Mouse (Mus musculus) liver, adult 2 months (tissue): ENCODE measurements around the gene Cdt1. TPM values are rescaled to one million over a fixed set of nuclear protein-coding genes. Genes with fewer than 3 reads are reported as not detected.

ENCODE experiments used
- DNase-seq: peaks from one replicate; pipeline ENCODE4 v3.0.0-alpha.2; 2011; ENCODE audit warnings: low read depth, low spot score; ENCODE audit errors: extremely low read depth
- H3K27ac ChIP-seq: fragments of 200-500 bp; replicated peaks from 2 replicates; pipeline ENCODE4 v1.5.1; 2012; ENCODE audit warnings: low read depth, mild to moderate bottlenecking, control low read depth, inconsistent platforms, low read length; ENCODE audit not compliant: insufficient read depth
- H3K27me3 ChIP-seq: fragments of 200-500 bp; 2 replicates; pipeline ENCODE4 v1.6.1; 2012; ENCODE audit warnings: mild to moderate bottlenecking, moderate library complexity, low read length, inconsistent platforms; ENCODE audit not compliant: control insufficient read depth, insufficient read depth
- H3K36me3 ChIP-seq: fragments of 200-500 bp; 2 replicates; pipeline ENCODE4 v1.6.1; 2012; ENCODE audit warnings: low read length, inconsistent platforms; ENCODE audit not compliant: control insufficient read depth, insufficient read depth
- H3K4me1 ChIP-seq: fragments of 200-500 bp; 2 replicates; pipeline ENCODE4 v1.6.1; 2011; ENCODE audit warnings: low read length; ENCODE audit not compliant: control insufficient read depth, insufficient read depth
- H3K4me3 ChIP-seq: fragments of 200-500 bp; 2 replicates; pipeline ENCODE4 v1.5.1; 2011; ENCODE audit warnings: low read depth, mild to moderate bottlenecking, control low read depth, low read length, moderate library complexity; ENCODE audit not compliant: insufficient read depth
- H3K79me2 ChIP-seq: fragments of 200-500 bp; 2 replicates; pipeline ENCODE4 v1.6.1; 2012; ENCODE audit warnings: inconsistent platforms, mild to moderate bottlenecking, low read length, moderate library complexity; ENCODE audit not compliant: control insufficient read depth, insufficient read depth
- H3K9ac ChIP-seq: fragments of 200-500 bp; 2 replicates; pipeline ENCODE4 v1.6.1; 2012; ENCODE audit warnings: low read depth, mild to moderate bottlenecking, control low read depth, inconsistent platforms, low read length
- CTCF ChIP-seq: fragments of 200-500 bp; IDR thresholded peaks from 2 replicates; pipeline ENCODE4 v1.5.1; 2011; ENCODE audit warnings: low read depth, low read length, control low read depth
- POLR2A ChIP-seq: fragments of 200-500 bp; IDR thresholded peaks from 2 replicates; pipeline ENCODE4 v1.6.1; 2011; ENCODE audit warnings: low read length, control low read depth; ENCODE audit not compliant: insufficient read depth; ENCODE audit errors: extremely low read depth
- WGBS: fragments of 180-500 bp; shearing (Covaris S2); methylation state at CpG from one replicate; pipeline ENCODE4 v1.1.7; 2018; 5-methylcytosine and 5-hydroxymethylcytosine counted together
- polyA plus RNA-seq: library from polyadenylated mRNA; depleted of rRNA; stranded (reverse); fragments of >200 nt; gene quantifications from 2 replicates; pipeline ENCODE4 v1.2.3, GENCODE M21; 2012
- total RNA-seq: library from RNA; depleted of rRNA; stranded (reverse); fragments of >200 nt; gene quantifications from 2 replicates; pipeline ENCODE4 v1.2.3, GENCODE M21; 2014

The Cdt1 gene
- total and polyA plus RNA-seq, 2 experiments: 1.0 to 2.9 TPM

DNA sequence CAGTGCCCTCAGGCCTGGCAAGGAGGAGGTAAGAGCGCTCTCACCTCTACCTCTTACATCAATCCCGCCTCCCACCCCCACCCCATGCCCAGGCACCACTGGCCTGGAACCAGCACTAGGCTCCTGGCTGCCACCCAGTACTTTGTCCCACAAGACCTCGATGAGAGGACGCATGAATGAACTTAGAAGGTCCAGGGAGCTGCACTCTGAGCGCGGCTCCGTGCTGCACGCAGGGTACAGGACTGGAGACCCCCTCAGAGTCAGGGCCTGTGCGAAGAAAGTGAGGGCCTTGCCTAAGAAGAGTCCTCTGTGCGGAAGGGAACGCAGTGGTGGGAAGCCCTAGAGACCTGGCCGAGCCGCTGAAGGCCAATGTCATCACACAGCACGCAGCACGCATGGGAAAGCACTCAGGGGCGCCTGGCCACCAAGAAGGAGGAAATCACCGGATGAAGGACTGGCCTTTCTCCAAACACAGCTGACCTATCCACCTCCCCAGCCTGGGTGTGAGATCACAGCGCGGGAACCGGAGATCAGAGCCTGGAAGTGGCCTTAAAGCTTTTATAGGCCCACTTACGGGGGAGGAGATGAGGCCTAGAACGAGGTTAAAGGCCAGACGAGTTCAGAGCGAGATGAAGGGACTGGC is 20.9 kb upstream of the Cdt1 start:
- TF ChIP-seq CTCF (no peak), POLR2A (no peak)
- 67% methylated on average over 24 of the region's 24 CpGs for WGBS
- no peak for DNase-seq
- no peaks in the 10 kb centered on the region for H3K27me3 ChIP-seq
- H3K9ac ChIP-seq: peak overlapping the region; percentile 23
- peaks cover 7% of the 10 kb centered on the region; the same call in 1 of the 2 replicates for H3K79me2 ChIP-seq
- no peaks in the 10 kb centered on the region for H3K4me1 ChIP-seq
- H3K36me3 ChIP-seq: no peaks in the 10 kb centered on the region
- peak overlapping the region; percentile 25 for H3K27ac ChIP-seq
- H3K4me3 ChIP-seq: no peak overlapping the region

DNA sequence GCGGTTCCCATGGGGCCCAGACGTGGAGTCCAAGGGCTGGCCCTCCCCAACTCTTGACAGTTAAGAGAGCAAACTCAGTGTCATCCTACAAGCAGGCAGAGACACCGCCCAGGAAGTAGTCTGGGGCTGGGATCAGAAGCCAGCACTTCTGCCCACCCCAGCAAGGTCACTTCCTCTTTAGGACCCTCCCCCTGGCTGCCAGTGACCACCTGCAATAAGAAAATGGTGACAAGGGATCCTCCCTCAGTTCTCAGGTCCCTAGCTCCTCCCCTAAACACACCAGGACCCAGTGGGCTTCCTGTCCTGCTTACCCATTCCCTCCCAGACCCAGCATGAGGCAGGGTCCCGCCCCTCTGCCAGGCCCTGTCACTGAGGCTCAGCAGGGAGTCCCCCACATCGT is 20.0 kb upstream of the Cdt1 start:
- H3K27me3 ChIP-seq: no peaks in the 10 kb centered on the region
- 65% methylated on average over 5 of the region's 5 CpGs for WGBS
- no peak overlapping the region for H3K9ac ChIP-seq
- H3K4me1 ChIP-seq: no peaks in the 10 kb centered on the region
- H3K27ac ChIP-seq: no peak overlapping the region
- no peak for DNase-seq
- H3K36me3 ChIP-seq: no peaks in the 10 kb centered on the region
- TF ChIP-seq POLR2A (no peak), CTCF (no peak)
- H3K4me3 ChIP-seq: no peak overlapping the region
- peaks cover 3% of the 10 kb centered on the region; the same call in 1 of the 2 replicates for H3K79me2 ChIP-seq

DNA sequence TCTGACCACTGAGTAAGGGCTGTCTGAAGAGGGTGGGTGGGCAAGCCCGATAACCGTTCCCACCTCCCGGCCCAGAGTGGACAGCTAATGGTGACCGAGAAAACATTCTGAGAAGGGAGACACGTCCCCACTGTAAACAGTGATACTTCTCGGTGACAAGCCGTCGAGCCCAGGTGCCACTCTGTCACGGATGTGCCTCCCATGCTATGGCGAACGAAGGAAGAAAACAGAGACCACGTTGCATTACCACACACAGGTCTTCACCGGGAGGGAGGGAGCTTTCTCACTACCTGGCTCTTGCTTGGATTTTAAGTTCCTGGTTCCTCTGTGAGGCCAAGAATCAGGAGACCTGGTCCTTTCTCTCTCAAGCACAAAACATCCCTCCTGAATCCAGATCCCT is 19.5 kb upstream of the Cdt1 start:
- Histone ChIP-seq H3K36me3 (no peaks in the 10 kb centered on the region), H3K27me3 (no peaks in the 10 kb centered on the region), H3K27ac (no peak overlapping the region), H3K9ac (no peak overlapping the region), H3K4me3 (no peak overlapping the region), H3K79me2 (peaks cover 3% of the 10 kb centered on the region; the same call in 1 of the 2 replicates), H3K4me1 (no peaks in the 10 kb centered on the region)
- DNase-seq: no peak
- 84% methylated on average over 13 of the region's 13 CpGs for WGBS
- no peak for TF ChIP-seq POLR2A
- no peak for TF ChIP-seq CTCF

DNA sequence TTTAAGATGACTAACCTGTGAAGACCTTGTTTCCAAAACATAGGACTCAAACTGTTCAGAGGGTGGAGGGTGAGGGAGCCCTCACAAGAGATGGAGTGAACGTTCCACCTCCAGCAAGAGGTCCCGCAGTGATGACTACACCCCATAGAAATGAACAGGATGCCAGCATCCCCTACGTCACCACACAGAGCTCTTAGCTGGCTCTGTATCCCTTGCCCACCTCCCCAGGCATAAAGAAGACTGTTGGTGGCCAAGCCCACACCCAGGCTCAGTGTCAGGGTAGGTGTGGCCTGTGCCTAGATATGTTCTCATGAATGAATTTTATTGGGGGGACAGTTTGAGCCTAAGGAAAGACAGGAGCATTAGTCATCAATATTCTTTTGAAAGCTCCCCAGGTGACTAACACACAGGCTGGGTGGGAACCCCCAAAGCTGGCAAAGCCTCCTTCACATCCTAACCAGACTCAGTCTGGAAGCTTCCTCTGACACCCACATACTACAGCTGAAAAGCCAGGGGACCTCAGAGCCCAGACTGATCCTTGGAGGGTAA is 18.9 kb upstream of the Cdt1 start:
- DNase-seq: no peak
- H3K4me1 ChIP-seq: no peaks in the 10 kb centered on the region
- H3K27ac ChIP-seq: no peak overlapping the region
- H3K9ac ChIP-seq: no peak overlapping the region
- H3K36me3 ChIP-seq: no peaks in the 10 kb centered on the region
- H3K4me3 ChIP-seq: no peak overlapping the region
- TF ChIP-seq POLR2A: no peak
- H3K79me2 ChIP-seq: no peaks in the 10 kb centered on the region; the same call in 1 of the 2 replicates
- H3K27me3 ChIP-seq: no peaks in the 10 kb centered on the region
- 85% methylated on average over 3 of the region's 3 CpGs for WGBS

DNA sequence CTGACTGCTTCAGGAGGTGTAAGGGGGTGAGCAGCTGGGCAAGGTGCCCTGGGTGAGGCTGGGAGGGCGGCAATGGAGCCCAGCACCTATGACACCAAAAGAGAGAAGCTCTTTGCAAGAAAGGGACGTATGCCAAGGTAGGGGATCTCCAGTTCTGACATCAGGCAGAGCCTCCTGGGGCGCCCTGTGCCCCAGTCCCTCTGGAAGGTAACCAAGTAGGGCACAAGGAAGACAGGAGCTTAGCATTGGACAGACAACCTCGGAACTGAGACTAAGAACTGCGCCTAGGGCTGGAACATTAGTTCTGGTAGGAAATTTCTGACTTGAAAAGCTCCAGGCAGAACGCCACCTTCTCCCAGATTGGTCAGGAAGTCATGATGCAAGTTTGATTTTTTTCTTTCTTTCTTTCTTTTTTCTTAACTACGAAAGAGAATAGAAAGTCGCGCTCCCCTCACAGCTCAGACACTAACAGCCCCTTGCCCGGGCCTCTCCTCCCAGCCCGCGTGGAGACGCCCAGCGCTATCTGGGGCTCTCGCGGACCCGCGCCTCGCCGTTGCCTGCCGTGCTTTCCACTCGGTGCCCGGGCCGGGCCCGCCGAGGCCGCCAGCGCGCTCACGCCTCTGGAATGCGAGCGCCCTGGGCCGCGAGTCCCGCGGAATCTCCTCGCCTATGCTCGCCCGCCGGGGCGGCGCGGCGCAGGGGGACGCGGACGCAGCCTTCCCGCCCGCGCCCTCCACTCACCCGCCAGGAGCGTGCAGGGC is 17.4 kb upstream of the Cdt1 start:
- H3K4me1 ChIP-seq: no peaks in the 10 kb centered on the region
- H3K27ac ChIP-seq: no peak overlapping the region
- no peaks in the 10 kb centered on the region for H3K36me3 ChIP-seq
- H3K9ac ChIP-seq: peak overlapping the region; percentile 78
- 9% methylated on average over 51 of the region's 52 CpGs for WGBS
- H3K27me3 ChIP-seq: no peaks in the 10 kb centered on the region
- TF ChIP-seq POLR2A (no peak), CTCF (no peak)
- H3K4me3 ChIP-seq: peak overlapping the region; percentile 60
- peak; percentile 22 for DNase-seq
- H3K79me2 ChIP-seq: no peaks in the 10 kb centered on the region; the same call in 1 of the 2 replicates

DNA sequence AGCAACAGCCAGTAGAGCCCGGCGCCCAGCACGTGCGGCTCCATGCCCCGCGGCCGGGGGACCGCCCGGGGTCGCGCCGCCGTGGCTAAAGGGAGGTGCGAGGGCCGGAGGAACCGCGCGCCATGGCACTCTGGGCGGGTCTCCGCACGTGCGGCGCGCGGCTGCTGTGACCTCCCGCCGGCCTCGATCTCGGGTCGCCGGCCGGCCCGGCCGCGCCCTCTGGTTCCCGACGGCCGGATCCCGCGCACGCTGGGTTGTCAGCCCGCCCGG is 16.9 kb upstream of the Cdt1 start:
- WGBS: 1% methylated on average over 43 of the region's 43 CpGs
- Histone ChIP-seq H3K9ac (peak overlapping the region; percentile 78), H3K79me2 (no peaks in the 10 kb centered on the region; the same call in 1 of the 2 replicates), H3K4me1 (no peaks in the 10 kb centered on the region), H3K36me3 (no peaks in the 10 kb centered on the region), H3K4me3 (peak overlapping the region; percentile 60), H3K27ac (no peak overlapping the region), H3K27me3 (no peaks in the 10 kb centered on the region)
- TF ChIP-seq POLR2A (no peak), CTCF (no peak)
- no peak for DNase-seq
